Mouse (Mus musculus): ENCODE results near the gene Btn2a2. TPM values are rescaled to one million over a fixed set of nuclear protein-coding genes. Genes with fewer than 3 reads are reported as not detected.
"Not testable (repeated sequence)": the region's sequence is repeated elsewhere in the genome, so short reads cannot be mapped to it uniquely, and the experiment has no call there.

The Btn2a2 gene
- 0.09 TPM in 1 of 2 replicates, not detected in the other for polyA plus RNA-seq (2012; rRNA removed)

DNA sequence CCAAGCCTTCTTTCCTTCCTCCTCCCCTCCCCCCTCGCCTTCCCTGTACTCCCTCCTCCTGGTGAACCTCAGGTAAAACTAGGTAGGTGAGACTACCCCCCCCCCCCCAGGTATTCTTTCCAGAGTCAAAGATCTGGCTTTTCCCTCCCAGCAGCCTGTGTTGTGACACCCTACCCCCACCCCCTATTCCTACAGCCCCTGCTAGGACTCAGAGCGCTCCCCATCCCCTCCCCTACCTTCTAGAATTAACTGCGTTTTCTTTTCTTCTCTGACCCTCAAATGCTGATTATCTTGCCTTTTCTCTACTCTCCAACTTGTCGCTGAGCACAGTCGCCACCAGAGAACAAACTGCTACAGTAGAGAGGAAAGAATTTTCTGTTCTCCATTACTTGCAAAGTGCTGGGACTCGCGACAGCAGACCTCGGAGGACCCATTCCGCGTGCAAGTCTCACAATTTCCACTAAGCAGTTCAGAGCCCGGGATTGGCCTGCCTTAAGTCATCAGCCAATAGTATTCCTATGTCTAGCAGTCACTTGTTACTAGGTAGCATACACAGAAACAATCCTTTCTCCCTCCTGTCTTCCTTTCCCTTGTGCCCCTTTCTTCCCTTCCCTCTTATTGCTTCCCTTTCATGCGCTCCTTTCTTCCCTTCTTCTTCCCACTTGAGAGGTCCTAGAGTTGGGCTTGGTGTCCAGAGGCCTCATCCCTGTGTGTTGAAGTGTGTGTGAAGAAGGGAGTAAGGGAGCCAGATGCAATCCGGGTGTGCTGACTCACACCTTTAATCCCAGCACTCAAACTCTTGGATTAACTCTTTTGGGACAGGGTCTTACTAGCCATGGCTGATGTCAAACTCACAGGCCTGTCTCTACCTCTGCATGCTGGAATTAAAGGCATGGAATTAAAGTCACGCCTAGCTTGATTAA, at the start of gene Btn2a2:
TSS of gene Btn2a2 (minus strand) at position 458 of the 923 bp plus-strand sequence.
- DNase-seq (ENCODE audit: low read depth, low spot score): peak; percentile 52
- WGBS: 9% methylated on average over 14 of the region's 14 CpGs

DNA sequence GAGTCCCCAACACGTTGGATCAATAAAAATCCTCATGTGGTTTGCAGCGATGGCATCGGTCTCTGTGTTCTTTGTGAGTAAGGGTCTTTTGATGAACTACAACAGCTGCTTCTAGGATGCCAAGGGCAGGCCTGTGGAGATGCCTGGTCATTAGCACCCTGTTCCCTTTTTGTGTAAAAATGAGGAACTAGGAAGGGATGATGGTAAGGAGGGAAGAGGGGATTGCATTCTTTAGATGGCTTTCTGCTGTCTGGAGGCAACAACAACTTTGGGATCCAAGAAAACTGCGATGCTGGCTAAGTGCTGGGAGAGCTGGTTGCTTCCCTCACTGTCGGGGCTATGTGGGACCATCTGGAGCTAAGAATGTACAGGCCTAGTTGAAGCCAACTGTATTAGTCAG, 49.6 kb upstream of the Btn2a2 start:
- 81% methylated on average over 5 of the region's 5 CpGs for WGBS
- DNase-seq (ENCODE audit: low read depth, low spot score): no peak

DNA sequence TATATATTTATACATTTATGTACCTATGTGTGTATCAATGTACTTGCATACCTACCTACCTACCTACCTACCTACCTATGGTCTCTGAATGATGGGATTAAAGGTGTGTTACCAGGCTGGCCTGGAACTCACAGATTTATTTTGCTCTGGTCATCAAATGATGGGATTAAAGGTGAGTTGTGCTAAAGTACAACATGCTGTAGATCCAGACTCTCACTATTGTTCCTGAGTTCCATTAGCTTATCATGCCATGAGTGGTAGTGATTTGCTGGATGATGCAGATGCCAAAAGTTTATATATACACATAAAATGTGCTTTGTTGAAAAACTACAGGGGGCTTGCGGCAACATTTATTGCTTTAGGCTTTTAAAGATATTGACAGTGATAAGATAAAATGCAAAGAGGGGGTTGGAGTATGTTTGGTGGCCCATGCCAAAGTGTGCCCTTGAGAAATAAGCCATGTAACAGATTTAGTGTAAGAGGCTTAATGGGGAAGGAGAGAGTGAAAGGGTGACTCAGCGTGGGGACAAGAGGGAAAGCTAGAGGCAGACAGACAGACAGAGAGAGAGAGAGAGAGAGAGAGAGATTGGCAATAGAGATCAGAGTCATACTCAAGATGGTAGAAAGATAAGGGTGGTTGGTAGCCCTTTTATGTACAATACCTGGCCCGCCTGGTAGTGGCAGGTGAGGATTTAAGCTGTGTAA, 48.5 kb upstream of the Btn2a2 start:
- 56% methylated on average over 3 of the region's 3 CpGs for WGBS
- no peak for DNase-seq (ENCODE audit: low read depth, low spot score)

DNA sequence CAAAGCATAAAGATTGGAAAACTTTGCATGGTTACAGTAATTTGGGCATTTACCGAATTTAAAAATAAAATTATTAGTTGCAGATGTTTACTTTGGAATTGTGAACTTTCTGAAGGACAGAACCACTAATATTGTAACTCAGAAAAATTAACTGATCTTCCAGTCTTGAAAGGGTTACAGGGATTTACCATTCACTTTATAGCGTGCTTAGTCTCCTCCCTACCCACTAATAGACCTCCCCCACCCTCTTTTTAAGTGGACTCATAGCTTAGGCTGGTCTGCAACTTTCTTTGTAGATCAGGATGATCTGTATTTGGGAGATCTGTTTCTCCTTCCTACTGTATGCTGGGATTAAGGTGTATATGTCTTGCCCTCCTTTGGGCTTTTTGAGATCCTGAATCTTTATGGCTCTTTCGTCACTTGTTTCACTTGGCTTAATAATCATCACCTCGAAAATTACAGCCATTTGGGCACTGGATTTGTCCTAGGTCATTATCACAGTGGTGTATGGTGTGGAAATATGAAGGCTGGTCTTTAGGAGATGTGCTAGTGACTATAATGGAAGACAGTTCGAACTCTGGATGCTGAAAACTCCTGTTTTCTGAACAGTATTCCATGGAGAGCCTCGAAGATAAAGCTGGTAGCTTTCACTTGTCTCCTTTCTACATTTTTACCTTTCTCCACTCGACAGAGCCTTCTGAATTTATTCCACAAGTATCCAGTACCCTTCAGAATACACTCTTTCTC, 47.6 kb upstream of the Btn2a2 start:
- DNase-seq (ENCODE audit: low read depth, low spot score): no peak
- 15% methylated on average over 7 of the region's 7 CpGs for WGBS

DNA sequence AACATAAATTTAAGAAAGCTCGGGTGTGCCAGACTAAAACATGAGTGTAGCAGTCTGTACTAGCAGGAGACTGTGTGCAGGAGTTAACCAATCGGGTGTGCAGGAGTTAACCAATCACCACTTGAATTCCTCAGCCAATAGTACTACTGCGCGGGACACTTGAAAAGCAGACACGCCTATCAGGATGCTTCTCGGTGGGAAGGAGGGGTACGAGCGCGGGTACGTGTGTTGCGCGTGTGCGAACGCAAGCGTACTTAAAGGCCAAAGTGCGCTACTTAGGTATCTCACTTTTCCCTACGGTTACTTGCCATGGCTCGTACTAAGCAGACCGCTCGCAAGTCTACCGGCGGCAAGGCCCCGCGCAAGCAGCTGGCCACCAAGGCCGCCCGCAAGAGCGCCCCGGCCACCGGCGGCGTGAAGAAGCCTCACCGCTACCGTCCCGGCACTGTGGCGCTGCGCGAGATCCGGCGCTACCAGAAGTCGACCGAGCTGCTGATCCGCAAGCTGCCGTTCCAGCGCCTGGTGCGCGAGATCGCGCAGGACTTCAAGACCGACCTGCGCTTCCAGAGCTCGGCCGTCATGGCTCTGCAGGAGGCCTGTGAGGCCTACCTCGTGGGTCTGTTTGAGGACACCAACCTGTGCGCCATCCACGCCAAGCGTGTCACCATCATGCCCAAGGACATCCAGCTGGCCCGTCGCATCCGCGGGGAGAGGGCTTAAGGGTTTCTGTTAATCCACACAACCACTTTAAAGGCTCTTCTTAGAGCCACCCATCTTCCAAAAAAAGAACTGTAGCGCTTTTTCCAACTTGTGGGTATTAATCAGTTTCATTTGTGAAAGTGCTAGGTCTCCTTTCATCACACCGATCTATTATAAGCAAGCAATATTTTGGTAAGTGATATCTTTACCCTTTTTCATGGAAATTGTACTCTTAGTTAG, 46.7 kb upstream of the Btn2a2 start, which contains the start of gene Hist1h3g:
TSS of gene Hist1h3g (plus strand) at position 286 of the 939 bp plus-strand sequence.
- not testable (repeated sequence) for DNase-seq (ENCODE audit: low read depth, low spot score)

DNA sequence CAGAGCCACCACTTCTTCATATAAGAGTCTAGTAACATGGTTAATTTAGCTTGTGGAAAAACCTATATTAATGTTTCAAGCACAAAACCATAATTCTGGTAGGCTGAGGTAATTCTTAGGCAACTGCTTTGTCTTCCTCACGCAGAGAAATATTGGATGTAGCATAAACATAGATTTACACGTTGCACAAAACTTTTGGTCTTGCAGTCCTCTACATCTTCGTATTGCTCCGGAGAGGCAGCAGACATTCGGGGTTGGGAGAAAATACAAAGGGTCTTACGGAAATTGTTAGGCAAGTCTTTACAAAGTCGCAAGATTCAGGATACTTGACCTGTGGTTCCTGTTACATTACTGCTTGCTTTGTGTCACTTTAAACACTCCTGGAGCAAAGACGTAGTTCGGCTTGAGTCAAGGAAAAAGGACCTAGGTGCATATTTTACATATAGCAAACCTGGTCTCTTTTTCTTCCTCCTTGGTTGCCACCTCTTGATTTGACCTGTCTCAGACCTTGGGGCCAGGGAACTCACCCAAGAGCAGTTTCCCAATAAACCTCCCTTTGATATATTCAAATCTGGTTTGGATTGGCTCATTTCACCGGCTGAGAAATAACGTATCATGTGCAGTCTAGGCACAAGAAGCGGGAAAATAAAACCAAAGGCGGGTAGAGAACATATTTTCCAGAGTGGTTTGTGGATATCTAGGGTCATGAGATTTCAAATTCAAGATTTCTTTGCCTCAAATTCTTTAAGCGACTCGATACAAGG, 45.9 kb upstream of the Btn2a2 start:
- DNase-seq (ENCODE audit: low read depth, low spot score): no peak
- WGBS: 1% methylated on average over 15 of the region's 15 CpGs

More for the DNA sequence above, 46.7 kb upstream of the Btn2a2 start, which contains the start of gene Hist1h3g:
- WGBS: under 1% methylated on average over 47 of the region's 62 CpGs

DNA sequence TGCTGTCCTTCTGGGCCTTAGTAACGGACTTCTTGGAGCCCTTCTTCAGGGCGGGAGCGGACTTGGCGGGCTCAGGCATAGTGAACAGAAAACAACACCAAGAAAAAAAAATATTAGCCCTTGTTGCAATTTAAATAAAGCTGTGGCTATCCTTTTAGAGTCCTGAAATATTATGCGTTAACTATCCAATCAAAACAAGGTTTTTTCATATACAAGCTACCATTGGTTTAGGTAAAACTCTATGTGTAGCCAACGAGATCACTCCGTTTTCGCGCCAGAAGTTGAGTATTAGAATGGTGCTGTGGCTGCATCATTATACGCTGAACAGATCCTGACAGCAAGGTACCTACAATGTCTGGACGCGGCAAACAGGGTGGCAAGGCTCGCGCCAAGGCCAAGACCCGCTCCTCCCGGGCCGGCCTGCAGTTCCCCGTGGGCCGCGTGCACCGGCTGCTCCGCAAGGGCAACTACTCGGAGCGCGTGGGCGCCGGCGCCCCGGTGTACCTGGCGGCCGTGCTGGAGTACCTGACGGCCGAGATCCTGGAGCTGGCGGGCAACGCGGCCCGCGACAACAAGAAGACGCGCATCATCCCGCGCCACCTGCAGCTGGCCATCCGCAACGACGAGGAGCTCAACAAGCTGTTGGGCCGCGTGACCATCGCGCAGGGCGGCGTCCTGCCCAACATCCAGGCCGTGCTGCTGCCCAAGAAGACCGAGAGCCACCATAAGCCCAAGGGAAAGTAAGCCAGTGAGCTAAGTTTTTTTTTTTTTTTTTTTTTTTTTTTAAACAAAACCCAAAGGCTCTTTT, 45.1 kb upstream of the Btn2a2 start, which contains the start of gene Hist1h2af:
TSS of gene Hist1h2af (plus strand) at position 347 of the 808 bp plus-strand sequence.
- WGBS: under 1% methylated on average over 28 of the region's 53 CpGs
- not testable (repeated sequence) for DNase-seq (ENCODE audit: low read depth, low spot score)

DNA sequence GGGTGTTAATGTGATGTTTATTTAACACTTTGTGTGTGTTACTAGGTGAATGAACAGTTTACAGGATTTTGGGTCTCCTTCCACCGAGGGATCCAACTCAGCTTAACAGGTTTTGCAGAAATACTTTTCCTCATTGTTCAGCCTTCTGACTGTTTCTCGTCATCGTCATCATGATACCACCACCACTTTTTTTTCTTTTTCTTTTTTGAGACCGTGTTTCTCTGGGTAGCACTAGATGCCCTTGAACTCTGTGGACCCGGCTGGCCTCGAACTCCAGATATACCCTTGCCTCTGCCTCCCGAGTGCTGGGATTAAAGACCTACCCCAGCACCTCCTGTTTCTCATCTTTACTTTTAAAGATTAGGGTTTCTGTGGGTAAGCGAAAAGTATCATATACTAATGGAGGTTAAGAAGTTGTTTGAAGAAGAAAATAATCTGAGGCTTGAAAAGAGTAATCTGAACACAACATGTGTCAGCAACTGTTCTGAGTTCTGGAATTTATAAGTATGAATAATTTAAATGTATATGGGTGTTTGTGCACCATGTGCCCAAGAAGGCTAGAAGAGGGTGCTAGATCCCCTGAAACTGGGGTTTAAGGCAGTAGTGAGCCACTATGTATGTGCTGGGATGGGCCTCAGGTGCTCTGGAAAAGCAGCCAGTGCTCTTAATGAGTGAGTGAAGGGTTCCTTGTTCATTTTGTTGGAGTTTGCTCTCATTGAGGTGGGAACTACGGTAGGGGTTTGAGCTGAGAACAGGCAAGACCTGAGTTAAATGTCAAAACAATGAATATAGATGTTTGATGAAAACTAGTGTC, 43.8 kb upstream of the Btn2a2 start:
- no peak for DNase-seq (ENCODE audit: low read depth, low spot score)
- 13% methylated on average over 9 of the region's 9 CpGs for WGBS

DNA sequence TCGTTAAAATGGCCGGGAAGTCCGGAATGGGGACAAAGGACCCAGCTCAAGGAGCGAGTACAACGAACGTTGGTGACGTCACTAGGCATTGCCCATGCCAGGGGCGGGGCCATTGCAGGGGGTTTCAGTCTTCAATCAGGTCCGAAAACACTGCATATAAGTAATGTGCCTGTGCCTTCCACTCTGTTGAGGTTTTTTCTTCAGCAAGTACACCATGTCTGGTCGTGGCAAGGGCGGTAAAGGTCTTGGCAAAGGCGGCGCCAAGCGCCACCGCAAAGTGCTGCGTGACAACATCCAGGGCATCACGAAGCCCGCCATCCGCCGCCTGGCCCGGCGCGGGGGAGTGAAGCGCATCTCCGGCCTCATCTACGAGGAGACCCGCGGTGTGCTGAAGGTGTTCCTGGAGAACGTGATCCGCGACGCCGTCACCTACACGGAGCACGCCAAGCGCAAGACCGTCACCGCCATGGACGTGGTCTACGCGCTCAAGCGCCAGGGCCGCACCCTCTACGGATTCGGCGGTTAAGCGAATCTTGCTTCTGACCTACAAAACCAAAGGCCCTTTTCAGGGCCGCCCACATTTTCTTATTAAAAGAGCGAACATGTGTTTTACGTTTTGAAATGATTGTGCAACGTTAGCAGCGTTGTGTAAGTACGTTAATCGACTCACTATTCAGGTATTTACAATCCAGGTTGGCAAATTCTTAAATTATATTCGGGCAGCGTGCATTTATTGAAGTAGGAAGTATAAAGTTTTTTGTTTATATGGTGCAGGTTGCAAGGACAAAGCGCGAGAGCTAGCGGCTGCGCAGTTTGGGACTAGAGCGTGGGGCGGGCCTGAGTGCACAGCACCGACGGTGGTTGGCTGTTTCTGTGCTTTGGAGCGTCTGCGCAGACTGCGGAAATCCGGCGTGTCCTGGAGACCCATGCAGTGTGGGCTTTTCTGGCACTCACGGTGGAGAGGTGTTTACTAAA, 42.5 kb upstream of the Btn2a2 start, which contains the start of gene Hist1h4h:
TSS of gene Hist1h4h (plus strand) at position 150 of the 975 bp plus-strand sequence.
- no peak for DNase-seq (ENCODE audit: low read depth, low spot score)
- under 1% methylated on average over 59 of the region's 70 CpGs for WGBS

DNA sequence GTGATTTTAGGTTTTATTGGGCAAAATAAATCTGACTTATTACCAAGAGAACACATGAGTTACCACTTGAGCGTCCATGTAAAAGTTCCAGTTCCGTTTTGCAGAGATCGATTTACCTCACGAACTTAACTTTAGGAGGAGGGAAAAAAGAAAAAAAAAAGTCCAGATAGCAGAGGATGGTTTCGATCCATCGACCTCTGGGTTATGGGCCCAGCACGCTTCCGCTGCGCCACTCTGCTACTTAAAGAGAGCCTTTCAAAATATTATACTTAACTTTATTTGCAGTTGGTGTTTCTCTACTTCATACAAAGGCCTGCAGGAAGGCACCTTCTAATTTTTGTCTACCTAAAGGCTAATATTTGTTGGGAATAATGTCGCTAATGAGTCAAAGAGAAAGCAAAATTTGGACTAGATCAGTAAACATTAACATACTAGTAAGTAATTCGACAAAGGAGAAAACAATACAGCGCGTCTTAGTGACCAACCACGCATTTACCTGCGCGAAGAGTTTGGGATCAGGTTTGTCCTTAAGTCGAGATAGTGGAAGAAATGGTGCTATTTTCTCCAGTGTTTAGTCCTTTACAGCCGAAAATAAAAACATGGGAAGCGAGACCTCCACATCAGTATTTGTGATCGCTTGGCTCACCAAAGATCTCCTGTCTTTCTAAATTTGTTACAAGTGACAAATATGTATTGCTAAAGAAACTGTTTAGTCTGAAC, 41.7 kb upstream of the Btn2a2 start:
- WGBS: under 1% methylated on average over 20 of the region's 20 CpGs
- no peak for DNase-seq (ENCODE audit: low read depth, low spot score)

DNA sequence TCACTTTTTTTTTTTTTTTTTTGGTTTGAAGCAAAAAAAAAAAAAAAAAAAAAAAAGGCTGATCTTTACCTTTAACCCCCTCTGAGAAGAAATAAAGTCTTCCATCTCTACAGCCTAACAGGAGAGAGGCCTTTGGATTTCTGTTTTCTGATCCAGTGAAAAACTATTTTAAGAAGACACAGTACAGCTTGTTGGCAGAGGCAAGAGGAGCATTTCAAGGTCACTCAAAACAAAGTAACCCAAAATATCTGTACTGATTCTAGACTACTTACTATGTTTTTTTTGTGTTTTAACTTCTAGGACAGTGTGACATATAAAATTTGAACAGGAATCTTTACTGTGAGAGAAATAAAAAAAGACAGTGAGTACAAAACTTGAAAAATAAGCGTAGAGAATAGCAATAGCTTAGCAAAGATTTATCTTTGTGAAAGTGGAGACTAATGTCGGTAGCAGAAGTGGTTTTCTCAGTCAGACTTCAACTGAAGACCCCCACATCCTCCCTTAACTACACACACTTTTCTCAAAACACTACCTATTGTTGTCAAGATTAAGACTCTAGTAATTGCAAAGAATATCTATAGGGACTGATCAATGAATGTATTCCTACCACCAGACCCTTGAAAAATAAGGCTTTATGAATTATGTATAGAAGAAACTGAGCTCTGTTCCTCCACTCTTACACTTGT, 41.0 kb upstream of the Btn2a2 start:
- WGBS: 22% methylated on average over 2 of the region's 2 CpGs
- DNase-seq (ENCODE audit: low read depth, low spot score): no peak

DNA sequence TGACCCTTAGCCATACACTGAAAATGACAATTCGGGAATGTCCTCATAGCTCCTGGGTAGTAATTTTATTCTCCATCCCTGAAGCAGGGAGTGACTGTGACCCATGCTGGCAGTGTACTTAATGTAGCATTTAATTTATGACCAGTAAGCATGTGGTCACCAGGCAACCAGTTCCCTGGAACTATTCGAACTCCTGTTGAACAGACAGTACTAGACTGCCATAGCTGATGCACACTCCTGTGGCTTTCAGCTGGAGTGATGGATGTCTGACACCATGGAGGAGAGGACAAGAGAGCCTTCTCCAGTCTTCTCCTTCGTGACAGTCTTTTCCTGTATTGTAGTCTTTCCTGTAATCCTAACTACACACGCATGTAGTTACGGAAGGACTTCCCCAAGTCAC, 40.3 kb upstream of the Btn2a2 start:
- WGBS: 85% methylated on average over 5 of the region's 5 CpGs
- no peak for DNase-seq (ENCODE audit: low read depth, low spot score)

DNA sequence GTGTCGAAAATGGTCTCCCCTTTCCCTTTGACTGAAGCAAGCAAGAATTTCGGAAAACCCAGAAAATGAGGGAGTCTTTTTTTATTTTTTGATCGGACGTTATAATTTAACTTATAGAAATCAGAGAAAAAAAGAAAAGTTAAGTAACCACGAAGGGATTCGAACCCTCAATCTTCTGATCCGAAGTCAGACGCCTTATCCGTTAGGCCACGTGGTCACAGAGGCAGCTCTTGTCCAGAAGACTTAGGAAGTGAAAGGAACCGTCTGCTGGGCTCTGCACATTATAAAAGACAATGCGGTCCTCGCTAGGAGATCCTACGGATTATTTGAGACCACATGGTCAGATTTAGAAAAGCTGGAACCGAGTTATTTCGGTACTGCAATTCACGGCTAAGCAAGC, 37.7 kb upstream of the Btn2a2 start:
- DNase-seq (ENCODE audit: low read depth, low spot score): peak; percentile 70

DNA sequence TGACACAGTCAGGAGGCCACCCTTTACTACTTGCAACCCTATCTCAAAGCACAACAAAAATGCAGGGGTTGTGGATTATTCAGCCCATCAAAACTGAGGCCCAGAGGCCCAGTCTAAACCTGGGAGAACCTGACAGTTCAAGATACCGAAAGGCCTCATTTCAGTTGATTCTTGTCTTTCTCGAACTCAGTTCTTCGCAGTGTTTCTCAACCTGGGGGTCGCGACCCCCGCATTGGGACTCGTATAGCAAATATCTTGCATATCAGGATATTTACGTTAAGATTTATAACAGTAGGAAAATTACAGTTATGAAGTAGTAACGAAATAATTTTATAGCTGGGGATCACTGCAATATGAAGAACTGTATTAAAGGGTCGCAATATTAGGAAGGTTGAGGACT, 37.2 kb upstream of the Btn2a2 start:
- DNase-seq (ENCODE audit: low read depth, low spot score): no peak
- WGBS: 8% methylated on average over 10 of the region's 10 CpGs

More for the DNA sequence above, 37.7 kb upstream of the Btn2a2 start:
- under 1% methylated on average over 17 of the region's 17 CpGs for WGBS
